Comparison of ENCODE assay signal across 16 mouse cellular contexts in genomic region chr10:45510662-45511061, GRCm38 (mm10). TPM values are rescaled to one million over a fixed set of nuclear protein-coding genes. Genes with fewer than 3 reads are reported as not detected.
"Had no signal": no experiment of that assay in that cellular context is flagged by ENCODE, and none has a peak within 500 bp of the region (broad histone marks: within the 10 kb centered on the region; RNA-seq: fewer than 3 reads in every experiment).

No protein-coding gene starts in this region.

- DNase-seq: lung, adult 18-20 months; lung, embryonic 14.5 days; lung, postnatal 10 days; lung, postnatal 4 days; midbrain, embryonic 14.5 days; right cerebral cortex, adult 18-20 months; right cerebral cortex, postnatal 25 days; right cerebral cortex, postnatal 4 days; spleen, adult 18-20 months; thymus, adult 18-20 months; thymus, postnatal 14 days; thymus, postnatal 36 days had no signal

- H3K27me3 ChIP-seq: midbrain, embryonic 12.5 days; neural tube, embryonic 12.5 days had no signal

- H3K4me3 ChIP-seq: midbrain, embryonic 10.5 days; midbrain, embryonic 12.5 days; neural tube, embryonic 12.5 days had no signal

- H3K36me3 ChIP-seq: midbrain, embryonic 10.5 days; midbrain, embryonic 12.5 days; neural tube, embryonic 12.5 days had no signal

- H3K4me1 ChIP-seq: midbrain, embryonic 10.5 days; midbrain, embryonic 12.5 days; neural tube, embryonic 12.5 days had no signal

- H3K27ac ChIP-seq: midbrain, embryonic 10.5 days; midbrain, embryonic 12.5 days; neural tube, embryonic 12.5 days had no signal

- H3K4me2 ChIP-seq: lung, embryonic 14.5 days; midbrain, embryonic 12.5 days; neural tube, embryonic 12.5 days had no signal

RNA-seq across cellular contexts. Expression of gene Lin28b, which starts 24.5 kb away (rescaled TPM):
- polyA plus RNA-seq: small intestine, adult 2 months had no signal
